Mouse (Mus musculus): ENCODE results near the gene Lrrc8c. TPM values are rescaled to one million over a fixed set of nuclear protein-coding genes. Genes with fewer than 3 reads are reported as not detected.

Gene Lrrc8c
- polyA plus RNA-seq, 1 experiment from 2014 or later: 13.2 TPM

DNA sequence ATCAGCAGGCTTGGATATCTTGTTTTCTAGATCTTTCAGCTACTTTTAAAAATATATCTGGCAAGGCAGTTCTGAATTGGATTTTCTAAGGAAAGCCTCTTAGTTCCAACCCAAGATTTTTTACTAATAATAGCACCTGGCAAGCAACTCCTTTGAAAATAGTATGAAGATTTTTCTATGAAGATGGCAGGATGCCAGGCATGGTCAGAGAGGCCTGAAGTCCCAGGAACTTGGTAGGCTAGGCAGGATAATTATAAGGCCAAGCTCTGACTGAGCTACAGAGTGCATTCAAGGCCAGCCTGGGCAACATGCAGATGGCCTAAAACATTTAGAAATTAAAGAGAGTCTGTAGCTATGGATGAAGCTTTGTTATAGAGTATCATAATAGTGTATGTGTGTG lies 42.7 kb downstream of the Lrrc8c start:
- Histone ChIP-seq H3K4me1 (no peaks in the 10 kb centered on the region), H3K27me3 (no peaks in the 10 kb centered on the region), H3K36me3 (no peaks in the 10 kb centered on the region), H3K4me2 (replicated peaks) (no peak overlapping the region), H3K27ac (no peak overlapping the region), H3K4me3 (no peak overlapping the region), H3K9me3 (no peaks in the 10 kb centered on the region), H3K9ac (no peak overlapping the region)
- no peak for ATAC-seq (ENCODE audit: insufficient number of reproducible peaks, insufficient read depth, low FRiP score, low TSS enrichment)

DNA sequence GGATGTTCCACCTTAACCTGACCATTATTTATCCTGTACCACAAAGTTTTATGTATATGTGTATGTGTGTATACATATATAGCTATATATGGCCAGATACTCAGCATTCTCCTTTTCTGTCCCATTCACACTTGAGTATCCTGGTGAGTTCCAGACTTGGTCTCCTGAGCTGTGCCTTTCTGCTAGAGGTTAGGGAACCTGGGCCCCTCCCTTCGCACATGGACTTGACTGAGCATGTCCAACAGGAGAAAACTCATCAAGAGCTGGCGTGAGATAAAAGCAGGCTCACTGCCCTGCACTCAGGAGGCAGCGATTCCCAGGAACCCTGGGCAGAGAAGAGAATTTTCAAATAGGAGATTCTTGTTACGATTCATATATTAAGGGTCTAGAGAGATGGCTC lies 45.6 kb downstream of the Lrrc8c start:
- H3K4me2 ChIP-seq (replicated peaks): no peak overlapping the region
- H3K27ac ChIP-seq: no peak overlapping the region
- H3K36me3 ChIP-seq: no peaks in the 10 kb centered on the region
- 84% methylated on average over 4 of the region's 4 CpGs for WGBS
- no peak overlapping the region for H3K4me3 ChIP-seq
- H3K4me1 ChIP-seq: no peaks in the 10 kb centered on the region
- H3K9me3 ChIP-seq: no peaks in the 10 kb centered on the region
- H3K27me3 ChIP-seq: no peaks in the 10 kb centered on the region
- ATAC-seq (ENCODE audit: insufficient number of reproducible peaks, insufficient read depth, low FRiP score, low TSS enrichment): no peak
- H3K9ac ChIP-seq: no peak overlapping the region

DNA sequence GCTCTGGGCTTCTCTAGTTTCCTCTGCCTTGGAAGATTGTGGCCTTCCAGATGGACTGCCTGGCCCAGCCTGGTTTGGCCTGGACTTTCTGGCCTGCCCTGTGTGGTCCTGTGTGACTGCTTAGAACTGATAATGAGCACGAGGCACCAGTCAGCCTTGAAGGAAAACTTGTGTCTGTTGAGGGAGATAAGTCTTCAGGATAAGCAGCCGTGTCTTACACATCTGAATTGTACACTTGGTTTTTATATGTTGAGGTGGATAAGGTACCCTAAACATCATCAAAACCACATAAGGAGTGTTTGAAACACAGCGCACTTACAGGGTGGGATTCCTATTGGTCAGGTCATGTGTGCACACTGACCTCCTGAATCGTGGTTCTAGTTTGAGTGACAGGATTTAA lies 46.6 kb downstream of the Lrrc8c start:
- H3K9ac ChIP-seq: no peak overlapping the region
- ATAC-seq (ENCODE audit: insufficient number of reproducible peaks, insufficient read depth, low FRiP score, low TSS enrichment): no peak
- no peaks in the 10 kb centered on the region for H3K4me1 ChIP-seq
- H3K4me3 ChIP-seq: no peak overlapping the region
- H3K4me2 ChIP-seq (replicated peaks): no peak overlapping the region
- WGBS: 85% methylated on average over 4 of the region's 4 CpGs
- H3K9me3 ChIP-seq: no peaks in the 10 kb centered on the region
- no peak overlapping the region for H3K27ac ChIP-seq
- H3K27me3 ChIP-seq: no peaks in the 10 kb centered on the region
- no peaks in the 10 kb centered on the region for H3K36me3 ChIP-seq

- H3K27me3 ChIP-seq: no peaks in the 10 kb centered on the region
- no peaks in the 10 kb centered on the region for H3K4me1 ChIP-seq
- H3K4me2 ChIP-seq (replicated peaks): no peak overlapping the region
- no peak for ATAC-seq (ENCODE audit: insufficient number of reproducible peaks, insufficient read depth, low FRiP score, low TSS enrichment)
- no peak overlapping the region for H3K4me3 ChIP-seq
- no peaks in the 10 kb centered on the region for H3K9me3 ChIP-seq
- no peaks in the 10 kb centered on the region for H3K36me3 ChIP-seq
- H3K27ac ChIP-seq: no peak overlapping the region
- 55% methylated on average over 7 of the region's 7 CpGs for WGBS
- no peak overlapping the region for H3K9ac ChIP-seq
These were observed 47.7 kb downstream of the Lrrc8c start for GRCm38 (mm10) chr5:105566852-105567412.

DNA sequence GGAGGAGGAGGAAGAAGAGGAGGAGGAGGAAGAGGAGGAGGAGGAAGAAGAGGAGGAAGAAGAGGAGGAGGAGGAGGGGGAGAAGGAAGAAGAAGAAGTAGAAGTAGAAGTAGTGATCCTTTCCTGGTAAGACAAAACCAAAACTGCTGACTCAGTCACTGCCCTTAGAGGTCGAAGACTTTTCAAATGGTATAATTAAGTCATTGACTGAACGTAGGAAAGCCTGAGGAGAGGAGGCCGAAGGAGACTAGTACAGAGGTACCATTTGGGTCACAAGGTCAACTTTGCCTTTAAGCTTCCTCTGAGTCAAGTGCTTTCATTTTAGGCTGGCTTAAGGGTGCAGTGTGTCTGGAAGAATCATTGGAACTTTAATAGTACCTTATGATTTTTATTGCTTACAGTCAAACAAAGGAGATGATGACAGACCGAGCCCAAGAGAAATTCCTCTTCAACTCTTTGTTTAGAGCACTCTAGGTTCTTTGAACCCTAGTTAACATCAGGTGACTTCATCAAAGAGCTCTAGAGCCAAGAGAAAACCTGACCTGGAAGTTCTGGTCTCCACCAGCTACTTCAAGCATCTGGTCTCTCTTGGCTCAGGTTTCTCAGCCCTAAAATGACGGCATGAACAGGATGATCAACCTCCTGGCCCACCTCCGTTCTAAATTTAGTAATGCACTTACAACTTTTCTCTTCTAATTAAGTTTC lies 49.0 kb downstream of the Lrrc8c start:
- Histone ChIP-seq H3K4me2 (replicated peaks) (no peak overlapping the region), H3K27me3 (no peaks in the 10 kb centered on the region), H3K4me1 (0 out of 2 replicates have a peak, but pooled peaks cover 6% of the 10 kb centered on the region), H3K27ac (no peak overlapping the region), H3K36me3 (no peaks in the 10 kb centered on the region), H3K9ac (no peak overlapping the region), H3K9me3 (no peaks in the 10 kb centered on the region), H3K4me3 (no peak overlapping the region)
- ATAC-seq (ENCODE audit: insufficient number of reproducible peaks, insufficient read depth, low FRiP score, low TSS enrichment): no peak
- WGBS: 53% methylated on average over 6 of the region's 6 CpGs

DNA sequence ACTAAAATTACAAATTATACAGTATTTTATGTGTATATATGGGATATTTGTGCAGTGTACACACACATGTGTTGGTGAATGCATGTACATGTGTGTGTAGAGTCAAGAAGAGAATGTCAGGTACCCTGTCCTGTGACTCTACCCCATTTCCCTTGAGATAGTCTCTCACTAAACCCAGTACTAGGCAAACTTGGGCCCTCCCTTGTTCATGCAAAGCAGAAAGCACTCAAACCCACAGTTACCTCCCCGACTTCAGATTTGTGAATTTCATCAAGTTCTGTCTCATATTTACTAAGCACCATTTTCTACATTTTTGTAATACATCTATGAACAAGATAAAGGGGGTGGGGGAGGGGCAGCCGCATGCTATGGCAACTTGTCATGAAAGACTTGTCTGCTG lies 50.0 kb downstream of the Lrrc8c start:
- Histone ChIP-seq H3K9me3 (no peaks in the 10 kb centered on the region), H3K27ac (no peak overlapping the region), H3K9ac (no peak overlapping the region), H3K4me1 (0 out of 2 replicates have a peak, but pooled peaks cover 6% of the 10 kb centered on the region), H3K4me2 (replicated peaks) (no peak overlapping the region), H3K36me3 (no peaks in the 10 kb centered on the region), H3K4me3 (no peak overlapping the region), H3K27me3 (no peaks in the 10 kb centered on the region)
- 84% methylated on average over 2 of the region's 2 CpGs for WGBS
- no peak for ATAC-seq (ENCODE audit: insufficient number of reproducible peaks, insufficient read depth, low FRiP score, low TSS enrichment)

- no peak for ATAC-seq (ENCODE audit: insufficient number of reproducible peaks, insufficient read depth, low FRiP score, low TSS enrichment)
- no peaks in the 10 kb centered on the region for H3K36me3 ChIP-seq
- no peak overlapping the region for H3K4me3 ChIP-seq
- WGBS: 78% methylated on average over 5 of the region's 5 CpGs
- H3K27me3 ChIP-seq: no peaks in the 10 kb centered on the region
- H3K4me2 ChIP-seq (replicated peaks): no peak overlapping the region
- peaks cover 11% of the 10 kb centered on the region; the same call in 1 of the 2 replicates for H3K4me1 ChIP-seq
- H3K9ac ChIP-seq: no peak overlapping the region
- no peak overlapping the region for H3K27ac ChIP-seq
- H3K9me3 ChIP-seq: no peaks in the 10 kb centered on the region
These were observed 53.0 kb downstream of the Lrrc8c start for GRCm38 (mm10) chr5:105572160-105572692.

DNA sequence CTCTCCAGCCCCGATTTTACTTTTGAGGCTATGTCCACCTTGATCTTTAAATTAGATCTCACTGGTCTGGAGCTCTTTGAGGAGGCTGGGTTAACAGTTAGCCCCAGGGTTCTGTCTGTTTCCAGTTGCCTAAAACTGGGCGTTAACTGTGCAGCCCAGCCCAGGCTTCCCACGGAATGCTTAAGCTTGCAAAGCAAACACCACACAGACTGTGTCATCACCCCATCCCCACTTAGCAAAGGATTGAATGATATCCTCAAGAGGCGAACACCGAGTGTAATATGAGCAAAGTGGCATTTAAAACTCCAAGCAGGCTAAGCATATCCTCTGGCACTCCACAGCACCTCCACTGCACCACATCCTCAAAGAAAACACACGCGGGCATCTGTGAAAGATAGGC lies 53.7 kb downstream of the Lrrc8c start:
- no peaks in the 10 kb centered on the region for H3K9me3 ChIP-seq
- 51% methylated on average over 7 of the region's 7 CpGs for WGBS
- no peak for ATAC-seq (ENCODE audit: insufficient number of reproducible peaks, insufficient read depth, low FRiP score, low TSS enrichment)
- H3K4me1 ChIP-seq: peaks cover 11% of the 10 kb centered on the region; the same call in 1 of the 2 replicates
- H3K4me3 ChIP-seq: no peak overlapping the region
- no peak overlapping the region for H3K27ac ChIP-seq
- no peak overlapping the region for H3K9ac ChIP-seq
- no peaks in the 10 kb centered on the region for H3K27me3 ChIP-seq
- no peaks in the 10 kb centered on the region for H3K36me3 ChIP-seq
- no peak overlapping the region for H3K4me2 ChIP-seq (replicated peaks)

DNA sequence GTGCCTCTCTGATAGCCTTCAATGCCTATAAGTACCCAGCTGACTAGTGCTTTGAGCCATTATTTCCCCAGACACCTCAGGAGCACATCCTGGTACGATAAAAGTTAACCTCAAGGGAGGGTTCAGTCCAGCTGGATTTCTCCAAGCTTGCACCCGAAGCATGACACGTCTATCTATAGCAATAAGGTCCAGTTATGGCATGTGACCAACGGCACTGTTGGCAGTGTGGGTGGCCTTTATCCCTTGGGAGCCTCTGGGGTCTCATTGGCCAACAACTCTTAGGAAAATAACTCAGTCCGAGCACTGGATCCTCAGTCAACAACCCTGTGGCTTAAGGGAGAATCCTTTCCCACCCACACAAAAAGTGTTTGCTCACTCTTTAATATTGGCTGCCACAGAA lies 55.6 kb downstream of the Lrrc8c start:
- H3K4me3 ChIP-seq: no peak overlapping the region
- H3K27ac ChIP-seq: no peak overlapping the region
- no peak overlapping the region for H3K9ac ChIP-seq
- WGBS: 88% methylated on average over 5 of the region's 5 CpGs
- no peaks in the 10 kb centered on the region for H3K27me3 ChIP-seq
- ATAC-seq (ENCODE audit: insufficient number of reproducible peaks, insufficient read depth, low FRiP score, low TSS enrichment): no peak
- peaks cover 11% of the 10 kb centered on the region; the same call in 1 of the 2 replicates for H3K4me1 ChIP-seq
- H3K36me3 ChIP-seq: no peaks in the 10 kb centered on the region
- H3K4me2 ChIP-seq (replicated peaks): no peak overlapping the region
- no peaks in the 10 kb centered on the region for H3K9me3 ChIP-seq

GRCm38 (mm10) chr5:105575839-105576238 lies 56.7 kb downstream of the Lrrc8c start:
- Histone ChIP-seq H3K27me3 (no peaks in the 10 kb centered on the region), H3K36me3 (0 out of 2 replicates have a peak, but pooled peaks cover 3% of the 10 kb centered on the region), H3K4me1 (peaks cover 11% of the 10 kb centered on the region; the same call in 1 of the 2 replicates), H3K4me2 (replicated peaks) (no peak overlapping the region), H3K9me3 (no peaks in the 10 kb centered on the region), H3K9ac (no peak overlapping the region), H3K4me3 (no peak overlapping the region), H3K27ac (no peak overlapping the region)
- 66% methylated on average over 6 of the region's 6 CpGs for WGBS
- ATAC-seq (ENCODE audit: insufficient number of reproducible peaks, insufficient read depth, low FRiP score, low TSS enrichment): no peak

GRCm38 (mm10) chr5:105580909-105581308 lies 61.7 kb downstream of the Lrrc8c start:
- no peaks in the 10 kb centered on the region for H3K27me3 ChIP-seq
- no peak overlapping the region for H3K9ac ChIP-seq
- no peak overlapping the region for H3K4me2 ChIP-seq (replicated peaks)
- peaks cover 10% of the 10 kb centered on the region for H3K4me1 ChIP-seq
- WGBS: 84% methylated on average over 10 of the region's 10 CpGs
- no peak overlapping the region for H3K4me3 ChIP-seq
- ATAC-seq (ENCODE audit: insufficient number of reproducible peaks, insufficient read depth, low FRiP score, low TSS enrichment): no peak
- H3K36me3 ChIP-seq: 0 out of 2 replicates have a peak, but pooled peaks cover 3% of the 10 kb centered on the region
- no peaks in the 10 kb centered on the region for H3K9me3 ChIP-seq
- no peak overlapping the region for H3K27ac ChIP-seq

DNA sequence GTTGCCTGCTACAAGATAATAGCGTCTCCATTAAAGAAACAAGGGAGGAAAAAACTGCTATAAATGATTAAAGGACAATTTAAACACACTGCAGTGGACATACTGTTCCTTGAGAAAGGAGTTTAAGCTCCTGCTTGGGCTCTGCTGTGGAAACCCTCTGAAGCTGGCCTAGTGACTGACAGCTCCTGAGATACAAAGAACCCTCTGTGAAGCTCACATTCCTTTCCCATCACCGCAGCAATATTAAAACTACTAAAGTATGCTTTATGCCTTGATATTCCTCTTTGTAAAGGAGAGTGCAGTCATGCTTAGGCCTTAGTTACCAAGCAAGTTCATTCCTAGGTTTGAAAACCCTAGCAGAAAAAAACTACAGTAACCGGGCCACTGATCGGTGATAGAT lies 66.7 kb downstream of the Lrrc8c start:
- Histone ChIP-seq H3K27me3 (no peaks in the 10 kb centered on the region), H3K36me3 (no peaks in the 10 kb centered on the region), H3K27ac (peak overlapping the region; percentile 64), H3K4me3 (no peak overlapping the region), H3K4me2 (replicated peaks) (no peak overlapping the region), H3K4me1 (peaks cover 27% of the 10 kb centered on the region), H3K9ac (no peak overlapping the region), H3K9me3 (no peaks in the 10 kb centered on the region)
- ATAC-seq (ENCODE audit: insufficient number of reproducible peaks, insufficient read depth, low FRiP score, low TSS enrichment): no peak
- WGBS: 54% methylated on average over 4 of the region's 4 CpGs
